9 mouse cellular contexts compared by ENCODE assay signal in genomic region chr1:179061053-179061452, GRCm38 (mm10).
DNase-seq lines count a peak whose midpoint lies in the region; ATAC-seq lines count a peak whose summit lies in the region.
"Had no signal": no experiment of that assay in that cellular context is flagged by ENCODE, and none has a peak within 500 bp of the region (broad histone marks: within the 10 kb centered on the region; RNA-seq: fewer than 3 reads in every experiment).

No protein-coding gene starts in this region.

- WGBS in forebrain, embryonic 10.5 days = 80% methylated on average over 4 of the region's 4 CpGs
- WGBS in forebrain, embryonic 15.5 days = 54% methylated on average over 4 of the region's 4 CpGs
- WGBS in midbrain, embryonic 10.5 days = 86% methylated on average over 4 of the region's 4 CpGs
- 83% methylated on average over 4 of the region's 4 CpGs for WGBS in midbrain, embryonic 11.5 days
- 72% methylated on average over 4 of the region's 4 CpGs for WGBS in limb, embryonic 10.5 days
- WGBS in neural tube, embryonic 15.5 days = 71% methylated on average over 4 of the region's 4 CpGs

- H3K27ac ChIP-seq in forebrain, embryonic 10.5 days = peak overlapping the region; percentile 45; the same call in 1 of the 2 replicates
- H3K27ac ChIP-seq in forebrain, embryonic 15.5 days (replicated peaks) = no peak overlapping the region
- H3K27ac ChIP-seq in midbrain, embryonic 10.5 days (replicated peaks) = 0 out of 2 replicates have a peak overlapping the region, but pooled peaks have one; percentile 1
- no peak overlapping the region for H3K27ac ChIP-seq in midbrain, embryonic 11.5 days (ENCODE audit: low read depth, low read length)
- peak overlapping the region; percentile 88 for H3K27ac ChIP-seq in limb, embryonic 10.5 days
- H3K27ac ChIP-seq in neural tube, embryonic 15.5 days (replicated peaks) = peak overlapping the region; percentile 56; the same call in 1 of the 2 replicates

- H3K9ac ChIP-seq in forebrain, embryonic 15.5 days (replicated peaks) = no peak overlapping the region
- no peak overlapping the region for H3K9ac ChIP-seq in midbrain, embryonic 11.5 days (ENCODE audit: low read length)
- H3K9ac ChIP-seq in neural tube, embryonic 15.5 days (replicated peaks) = no peak overlapping the region

- H3K4me1 ChIP-seq in forebrain, embryonic 10.5 days = peaks cover 57% of the 10 kb centered on the region
- H3K4me1 ChIP-seq in forebrain, embryonic 15.5 days = peaks cover 30% of the 10 kb centered on the region
- peaks cover 39% of the 10 kb centered on the region for H3K4me1 ChIP-seq in midbrain, embryonic 10.5 days
- H3K4me1 ChIP-seq in midbrain, embryonic 11.5 days (ENCODE audit: control insufficient read depth, insufficient read depth, low read length) = peaks cover 16% of the 10 kb centered on the region
- H3K4me1 ChIP-seq in limb, embryonic 10.5 days = peaks cover 74% of the 10 kb centered on the region
- peaks cover 31% of the 10 kb centered on the region for H3K4me1 ChIP-seq in neural tube, embryonic 15.5 days

- H3K27me3 ChIP-seq in forebrain, embryonic 10.5 days (ENCODE audit: poor library complexity, severe bottlenecking) = no peaks in the 10 kb centered on the region
- H3K27me3 ChIP-seq in forebrain, embryonic 15.5 days = no peaks in the 10 kb centered on the region
- H3K27me3 ChIP-seq in midbrain, embryonic 10.5 days (ENCODE audit: low read depth, poor library complexity, severe bottlenecking) = no peaks in the 10 kb centered on the region
- no peaks in the 10 kb centered on the region for H3K27me3 ChIP-seq in midbrain, embryonic 11.5 days (ENCODE audit: control insufficient read depth, insufficient read depth, low read length)
- no peaks in the 10 kb centered on the region for H3K27me3 ChIP-seq in limb, embryonic 10.5 days (ENCODE audit: low read depth, poor library complexity, severe bottlenecking)
- H3K27me3 ChIP-seq in neural tube, embryonic 15.5 days (replicated peaks) = no peaks in the 10 kb centered on the region

- H3K4me2 ChIP-seq in forebrain, embryonic 15.5 days (replicated peaks) = no peak overlapping the region
- no peak overlapping the region for H3K4me2 ChIP-seq in midbrain, embryonic 11.5 days
- H3K4me2 ChIP-seq in neural tube, embryonic 15.5 days = no peak overlapping the region

- H3K36me3 ChIP-seq in forebrain, embryonic 10.5 days (replicated peaks) = no peaks in the 10 kb centered on the region
- no peaks in the 10 kb centered on the region for H3K36me3 ChIP-seq in forebrain, embryonic 15.5 days
- H3K36me3 ChIP-seq in midbrain, embryonic 10.5 days = no peaks in the 10 kb centered on the region
- H3K36me3 ChIP-seq in midbrain, embryonic 11.5 days (ENCODE audit: control insufficient read depth, insufficient read depth, low read length) = no peaks in the 10 kb centered on the region
- no peaks in the 10 kb centered on the region for H3K36me3 ChIP-seq in limb, embryonic 10.5 days
- no peaks in the 10 kb centered on the region for H3K36me3 ChIP-seq in neural tube, embryonic 15.5 days

- H3K9me3 ChIP-seq in forebrain, embryonic 10.5 days = no peaks in the 10 kb centered on the region
- H3K9me3 ChIP-seq in forebrain, embryonic 15.5 days = no peaks in the 10 kb centered on the region
- H3K9me3 ChIP-seq in midbrain, embryonic 10.5 days (replicated peaks) = no peaks in the 10 kb centered on the region
- no peaks in the 10 kb centered on the region for H3K9me3 ChIP-seq in midbrain, embryonic 11.5 days (ENCODE audit: control insufficient read depth, low read length)
- no peaks in the 10 kb centered on the region for H3K9me3 ChIP-seq in limb, embryonic 10.5 days (replicated peaks)
- no peaks in the 10 kb centered on the region for H3K9me3 ChIP-seq in neural tube, embryonic 15.5 days (replicated peaks)

- no peak for DNase-seq in forebrain, embryonic 10.5 days (ENCODE audit: extremely low spot score, low spot score)
- DNase-seq in midbrain, embryonic 10.5 days (ENCODE audit: low spot score) = no peak
- no peak for DNase-seq in midbrain, embryonic 11.5 days (ENCODE audit: low spot score, missing footprints)
- DNase-seq in limb, embryonic 10.5 days (ENCODE audit: low spot score) = no peak
- DNase-seq in embryo, embryonic 10 days (ENCODE audit: low spot score) = no peak
- no peak for DNase-seq in cerebellum, postnatal 14 days
- DNase-seq: thymus, adult 2 months had no signal

- ATAC-seq in forebrain, embryonic 15.5 days (replicated peaks) = no peak
- no peak for ATAC-seq in midbrain, embryonic 11.5 days (ENCODE audit: low FRiP score)
- ATAC-seq in neural tube, embryonic 15.5 days (ENCODE audit: low FRiP score) = no peak

- H3K4me3 ChIP-seq in forebrain, embryonic 10.5 days = no peak overlapping the region
- H3K4me3 ChIP-seq in forebrain, embryonic 15.5 days = no peak overlapping the region
- H3K4me3 ChIP-seq in midbrain, embryonic 10.5 days = no peak overlapping the region
- no peak overlapping the region for H3K4me3 ChIP-seq in midbrain, embryonic 11.5 days (ENCODE audit: low read depth, low read length)
- H3K4me3 ChIP-seq in limb, embryonic 10.5 days = no peak overlapping the region
- no peak overlapping the region for H3K4me3 ChIP-seq in neural tube, embryonic 15.5 days (replicated peaks)

Comparison
In these comparisons a context has a peak if more than half of its experiments do, and no peak if none do; other contexts are left out.
1. H3K27ac ChIP-seq: peak in forebrain, embryonic 10.5 days (single experiment), midbrain, embryonic 10.5 days (single experiment), limb, embryonic 10.5 days (single experiment) and neural tube, embryonic 15.5 days (single experiment); none in forebrain, embryonic 15.5 days (single experiment) and midbrain, embryonic 11.5 days (single experiment).